Mouse (Mus musculus) MEL (cell line): ENCODE measurements around the gene Hmgcl.

Source experiments
- CTCF ChIP-seq, 3 experiments: IDR thresholded peaks in 2 of 3; conservative IDR thresholded peaks in 1 of 3; 2 replicates each; pipeline ENCODE4 v1.5.1; 2011 to 2012; ENCODE audit warnings: low read length in 3 of 3, low read depth in 2 of 3, mild to moderate bottlenecking in 2 of 3, improper control_type of control experiment in 1 of 3, inconsistent platforms in 1 of 3, mixed read lengths in 1 of 3, moderate library complexity in 1 of 3; ENCODE audit not compliant: control insufficient read depth in 1 of 3, insufficient read depth in 1 of 3, poor library complexity in 1 of 3, severe bottlenecking in 1 of 3
- GATA1 ChIP-seq: IDR thresholded peaks from 2 replicates; pipeline ENCODE4 v1.6.1; 2011; ENCODE audit warnings: low read depth, low read length, improper control_type of control experiment
- HCFC1 ChIP-seq: IDR thresholded peaks from 2 replicates; pipeline ENCODE4 v1.6.1; 2012; ENCODE audit warnings: low read depth, mild to moderate bottlenecking, inconsistent platforms, low read length, improper control_type of control experiment, moderate library complexity
- KAT2A ChIP-seq: conservative IDR thresholded peaks from 2 replicates; pipeline ENCODE4 v1.6.1; 2012; ENCODE audit warnings: low read depth, low read length, improper control_type of control experiment, inconsistent platforms
- MAFK ChIP-seq: IDR thresholded peaks from 2 replicates; pipeline ENCODE4 v1.6.1; 2011; ENCODE audit warnings: low read depth, mild to moderate bottlenecking, low read length, improper control_type of control experiment, borderline replicate concordance
- MEF2A ChIP-seq: IDR thresholded peaks from 2 replicates; pipeline ENCODE4 v1.6.1; 2014; ENCODE audit warnings: low read depth, mild to moderate bottlenecking, inconsistent platforms, low read length, improper control_type of control experiment; ENCODE audit not compliant: poor library complexity, insufficient replicate concordance, severe bottlenecking; ENCODE audit errors: extremely low read depth
- MYC ChIP-seq: IDR thresholded peaks from 2 replicates; pipeline ENCODE4 v1.6.1; 2011; ENCODE audit warnings: low read depth, mild to moderate bottlenecking, low read length, improper control_type of control experiment, moderate library complexity
- NELFE ChIP-seq: IDR thresholded peaks from 2 replicates; pipeline ENCODE4 v1.6.1; 2011; ENCODE audit warnings: low read depth, low read length, improper control_type of control experiment
- NRF1 ChIP-seq: IDR thresholded peaks from 2 replicates; pipeline ENCODE4 v1.6.1; 2014; ENCODE audit warnings: low read depth, mild to moderate bottlenecking, inconsistent platforms, low read length, improper control_type of control experiment, moderate library complexity; ENCODE audit not compliant: poor library complexity, insufficient read depth, severe bottlenecking
- POLR2A ChIP-seq, 2 experiments: IDR thresholded peaks; 2 replicates each; pipeline ENCODE4 v1.6.1; 2011 to 2012; ENCODE audit warnings: low read length in 2 of 2, mild to moderate bottlenecking in 2 of 2, control low read depth in 1 of 2, improper control_type of control experiment in 1 of 2, low read depth in 1 of 2, moderate library complexity in 1 of 2; ENCODE audit not compliant: control insufficient read depth in 1 of 2, insufficient read depth in 1 of 2, poor library complexity in 1 of 2
- POLR2AphosphoS2 ChIP-seq: IDR thresholded peaks from 2 replicates; pipeline ENCODE4 v1.6.1; 2011; ENCODE audit warnings: low read length, improper control_type of control experiment
- USF1 ChIP-seq: IDR thresholded peaks from 2 replicates; pipeline ENCODE4 v1.6.1; 2014; ENCODE audit warnings: low read depth, mild to moderate bottlenecking, inconsistent platforms, low read length, improper control_type of control experiment, moderate library complexity

GRCm38 (mm10) chr4:135904810-135905209 lies 41.4 kb upstream of the Hmgcl start:
- TF ChIP-seq CTCF (IDR thresholded peaks at IDR 0.05 in 2 of 3, conservative IDR thresholded peaks at IDR 0.05 in 1 of 3; ENCODE audit: control insufficient read depth in 1 of 3, insufficient read depth in 1 of 3, low read depth in 2 of 3, low read length in 3 of 3, poor library complexity in 1 of 3, severe bottlenecking in 1 of 3) = no peak
- TF ChIP-seq NELFE = no peak
- no peak for TF ChIP-seq MEF2A
- TF ChIP-seq POLR2AphosphoS2 = no peak
- TF ChIP-seq USF1 = no peak
- TF ChIP-seq POLR2A (IDR thresholded peaks at IDR 0.05; ENCODE audit: control insufficient read depth in 1 of 2, insufficient read depth in 1 of 2, low read depth in 1 of 2, low read length in 2 of 2, poor library complexity in 1 of 2) = no peak
- TF ChIP-seq GATA1 = no peak
- TF ChIP-seq MAFK = no peak
- TF ChIP-seq KAT2A = no peak
- no peak for TF ChIP-seq HCFC1
- no peak for TF ChIP-seq NRF1
- TF ChIP-seq MYC = no peak
